Mouse (Mus musculus): Measurements from ENCODE around the gene Ttc27. TPM values are rescaled to one million over a fixed set of nuclear protein-coding genes. Genes with fewer than 3 reads are reported as not detected.

Ttc27 gene
- polyA plus RNA-seq, 1 experiment from 2014 or later = 8.8 TPM

- DNase-seq (ENCODE audit: low spot score) (peak; percentile 30), ATAC-seq (no peak)
- Histone ChIP-seq H3K36me3 (ENCODE audit: insufficient read depth, low read length) (no peaks in the 10 kb centered on the region), H3K4me2 (replicated peaks; ENCODE audit: low read depth, low read length) (no peak overlapping the region), H3K27me3 (replicated peaks; ENCODE audit: insufficient read depth, low read length) (no peaks in the 10 kb centered on the region), H3K4me3 (ENCODE audit: low read depth, low read length) (no peak overlapping the region), H3K9ac (replicated peaks; ENCODE audit: low read depth) (no peak overlapping the region), H3K9me3 (ENCODE audit: low read length) (no peaks in the 10 kb centered on the region), H3K27ac (ENCODE audit: low read length) (no peak overlapping the region), H3K4me1 (ENCODE audit: insufficient read depth, low read depth, low read length) (peaks cover 18% of the 10 kb centered on the region; the same call in 1 of the 2 replicates)
- whole genome bisulfite sequencing = 44% methylated on average over 12 of the region's 12 CpGs
- TF ChIP-seq CTCF (IDR thresholded peaks at IDR 0.05) = no peak
- no peak for TF ChIP-seq EP300 (IDR thresholded peaks at IDR 0.05)
Measured at GRCm38 (mm10) chr17:74868185-74868907, 150.8 kb downstream of the Ttc27 start.

GRCm38 (mm10) chr17:74869556-74869955 lies 152.0 kb downstream of the Ttc27 start:
- no peak overlapping the region for H3K9ac ChIP-seq (replicated peaks; ENCODE audit: low read depth)
- WGBS = 41% methylated on average over 8 of the region's 8 CpGs
- H3K4me1 ChIP-seq (ENCODE audit: insufficient read depth, low read depth, low read length) = peaks cover 18% of the 10 kb centered on the region; the same call in 1 of the 2 replicates
- DNase-seq (ENCODE audit: low spot score) = peak; percentile 74
- TF ChIP-seq CTCF (IDR thresholded peaks at IDR 0.05) = no peak
- TF ChIP-seq EP300 (IDR thresholded peaks at IDR 0.05) = no peak
- H3K27me3 ChIP-seq (replicated peaks; ENCODE audit: insufficient read depth, low read length) = no peaks in the 10 kb centered on the region
- H3K4me3 ChIP-seq (ENCODE audit: low read depth, low read length) = no peak overlapping the region
- no peak overlapping the region for H3K27ac ChIP-seq (ENCODE audit: low read length)
- no peak overlapping the region for H3K4me2 ChIP-seq (replicated peaks; ENCODE audit: low read depth, low read length)
- H3K9me3 ChIP-seq (ENCODE audit: low read length) = no peaks in the 10 kb centered on the region
- peak; percentile 52 for ATAC-seq
- no peaks in the 10 kb centered on the region for H3K36me3 ChIP-seq (ENCODE audit: insufficient read depth, low read length)

- TF ChIP-seq CTCF (IDR thresholded peaks at IDR 0.05) = no peak
- TF ChIP-seq EP300 (IDR thresholded peaks at IDR 0.05) = no peak
- peak; percentile 23; the same call in 1 of the 2 replicates for ATAC-seq
- peak; percentile 47 for DNase-seq (ENCODE audit: low spot score)
- H3K27ac ChIP-seq (ENCODE audit: low read length) = no peak overlapping the region
- H3K4me1 ChIP-seq (ENCODE audit: insufficient read depth, low read depth, low read length) = peaks cover 18% of the 10 kb centered on the region; the same call in 1 of the 2 replicates
- no peak overlapping the region for H3K4me2 ChIP-seq (replicated peaks; ENCODE audit: low read depth, low read length)
- no peak overlapping the region for H3K4me3 ChIP-seq (ENCODE audit: low read depth, low read length)
- H3K36me3 ChIP-seq (ENCODE audit: insufficient read depth, low read length) = no peaks in the 10 kb centered on the region
- H3K9ac ChIP-seq (replicated peaks; ENCODE audit: low read depth) = no peak overlapping the region
- 32% methylated on average over 14 of the region's 14 CpGs for WGBS
- H3K27me3 ChIP-seq (replicated peaks; ENCODE audit: insufficient read depth, low read length) = no peaks in the 10 kb centered on the region
- H3K9me3 ChIP-seq (ENCODE audit: low read length) = no peaks in the 10 kb centered on the region
Measured at GRCm38 (mm10) chr17:74870177-74871160, 152.9 kb downstream of the Ttc27 start.

- TF ChIP-seq EP300 (IDR thresholded peaks at IDR 0.05) (no peak; the same call in 1 of the 2 replicates), CTCF (IDR thresholded peaks at IDR 0.05) (no peak)
- H3K27ac ChIP-seq (ENCODE audit: low read length) = no peak overlapping the region
- H3K9ac ChIP-seq (replicated peaks; ENCODE audit: low read depth) = no peak overlapping the region
- DNase-seq (ENCODE audit: low spot score) = no peak
- ATAC-seq = no peak
- no peaks in the 10 kb centered on the region for H3K27me3 ChIP-seq (replicated peaks; ENCODE audit: insufficient read depth, low read length)
- WGBS = 62% methylated on average over 9 of the region's 9 CpGs
- no peak overlapping the region for H3K4me2 ChIP-seq (replicated peaks; ENCODE audit: low read depth, low read length)
- H3K9me3 ChIP-seq (ENCODE audit: low read length) = no peaks in the 10 kb centered on the region
- H3K4me3 ChIP-seq (ENCODE audit: low read depth, low read length) = no peak overlapping the region
- peaks cover 15% of the 10 kb centered on the region; the same call in 1 of the 2 replicates for H3K4me1 ChIP-seq (ENCODE audit: insufficient read depth, low read depth, low read length)
- no peaks in the 10 kb centered on the region for H3K36me3 ChIP-seq (ENCODE audit: insufficient read depth, low read length)
Measured at GRCm38 (mm10) chr17:74872567-74872966, 155.0 kb downstream of the Ttc27 start.

- Histone ChIP-seq H3K4me3 (ENCODE audit: low read depth, low read length) (no peak overlapping the region), H3K36me3 (ENCODE audit: insufficient read depth, low read length) (no peaks in the 10 kb centered on the region), H3K9ac (replicated peaks; ENCODE audit: low read depth) (no peak overlapping the region), H3K4me2 (replicated peaks; ENCODE audit: low read depth, low read length) (no peak overlapping the region), H3K4me1 (ENCODE audit: insufficient read depth, low read depth, low read length) (peaks cover 12% of the 10 kb centered on the region; the same call in 1 of the 2 replicates), H3K9me3 (ENCODE audit: low read length) (no peaks in the 10 kb centered on the region), H3K27ac (ENCODE audit: low read length) (no peak overlapping the region), H3K27me3 (replicated peaks; ENCODE audit: insufficient read depth, low read length) (no peaks in the 10 kb centered on the region)
- ATAC-seq = no peak
- WGBS = 79% methylated on average over 1 of the region's 1 CpGs
- TF ChIP-seq EP300 (IDR thresholded peaks at IDR 0.05) (no peak), CTCF (IDR thresholded peaks at IDR 0.05) (no peak)
- DNase-seq (ENCODE audit: low spot score) = no peak
Measured at GRCm38 (mm10) chr17:74873756-74874155, 156.2 kb downstream of the Ttc27 start.

GRCm38 (mm10) chr17:74875740-74876139 lies 158.2 kb downstream of the Ttc27 start:
- Histone ChIP-seq H3K4me3 (ENCODE audit: low read depth, low read length) (no peak overlapping the region), H3K27me3 (replicated peaks; ENCODE audit: insufficient read depth, low read length) (no peaks in the 10 kb centered on the region), H3K9ac (replicated peaks; ENCODE audit: low read depth) (no peak overlapping the region), H3K4me1 (ENCODE audit: insufficient read depth, low read depth, low read length) (no peaks in the 10 kb centered on the region), H3K36me3 (ENCODE audit: insufficient read depth, low read length) (no peaks in the 10 kb centered on the region), H3K9me3 (ENCODE audit: low read length) (no peaks in the 10 kb centered on the region), H3K27ac (ENCODE audit: low read length) (no peak overlapping the region), H3K4me2 (replicated peaks; ENCODE audit: low read depth, low read length) (no peak overlapping the region)
- peak; percentile 36 for DNase-seq (ENCODE audit: low spot score)
- TF ChIP-seq CTCF (IDR thresholded peaks at IDR 0.05) (no peak), EP300 (IDR thresholded peaks at IDR 0.05) (peak; percentile 71)
- WGBS = 68% methylated on average over 5 of the region's 5 CpGs
- ATAC-seq = peak; percentile 60

All from lung, postnatal 0 days (tissue).